Mouse (Mus musculus): ENCODE measurements at regions not wholly inside any gene's neighbourhood (a gene's known extent, or its start where the extent isn't known, plus 50 kb on each side); places are given as distances from the start of the nearest gene placed in this dataset.

GRCm38 (mm10) chr13:42401513-42401912, 100.2 kb downstream of the Edn1 start:
- Histone ChIP-seq H3K9me3 (replicated peaks) (no peaks in the 10 kb centered on the region), H3K36me3 (no peaks in the 10 kb centered on the region), H3K4me1 (replicated peaks) (no peaks in the 10 kb centered on the region), H3K4me2 (no peak overlapping the region), H3K9ac (no peak overlapping the region), H3K27ac (no peak overlapping the region), H3K27me3 (no peaks in the 10 kb centered on the region), H3K4me3 (replicated peaks) (no peak overlapping the region)
- DNase-seq: no peak
- no peak for ATAC-seq (ENCODE audit: low read depth)
- WGBS (ENCODE audit: insufficient replicate concordance): 41% methylated on average over 2 of the region's 2 CpGs

GRCm38 (mm10) chr13:42403231-42404020, 102.2 kb downstream of the Edn1 start:
- DNase-seq: no peak
- H3K9ac ChIP-seq: no peak overlapping the region
- no peaks in the 10 kb centered on the region for H3K27me3 ChIP-seq
- no peaks in the 10 kb centered on the region for H3K4me1 ChIP-seq (replicated peaks)
- no peak overlapping the region for H3K4me2 ChIP-seq
- no peak overlapping the region for H3K4me3 ChIP-seq (replicated peaks)
- no peak for ATAC-seq (ENCODE audit: low read depth)
- no peaks in the 10 kb centered on the region for H3K36me3 ChIP-seq
- 59% methylated on average over 3 of the region's 3 CpGs for WGBS (ENCODE audit: insufficient replicate concordance)
- H3K9me3 ChIP-seq (replicated peaks): no peaks in the 10 kb centered on the region
- no peak overlapping the region for H3K27ac ChIP-seq

- Histone ChIP-seq H3K27me3 (no peaks in the 10 kb centered on the region), H3K9ac (no peak overlapping the region), H3K4me2 (no peak overlapping the region), H3K9me3 (replicated peaks) (no peaks in the 10 kb centered on the region), H3K4me1 (replicated peaks) (no peaks in the 10 kb centered on the region), H3K36me3 (no peaks in the 10 kb centered on the region), H3K27ac (no peak overlapping the region), H3K4me3 (replicated peaks) (no peak overlapping the region)
- WGBS (ENCODE audit: insufficient replicate concordance): 58% methylated on average over 1 of the region's 1 CpGs
- ATAC-seq (ENCODE audit: low read depth) (no peak), DNase-seq (no peak)
These were observed 111.5 kb downstream of the Edn1 start for GRCm38 (mm10) chr13:42412652-42413282.

GRCm38 (mm10) chr13:42446921-42447320, 145.6 kb downstream of the Edn1 start:
- H3K36me3 ChIP-seq: no peaks in the 10 kb centered on the region
- WGBS (ENCODE audit: insufficient replicate concordance): 10% methylated on average over 1 of the region's 1 CpGs
- no peak for DNase-seq

GRCm38 (mm10) chr13:42453665-42454064, 152.4 kb downstream of the Edn1 start:
- WGBS (ENCODE audit: insufficient replicate concordance): 59% methylated on average over 5 of the region's 5 CpGs
- DNase-seq (no peak), ATAC-seq (ENCODE audit: low read depth) (no peak)
- no peak overlapping the region for H3K4me2 ChIP-seq
- no peak overlapping the region for H3K27ac ChIP-seq
- H3K27me3 ChIP-seq: no peaks in the 10 kb centered on the region
- H3K4me3 ChIP-seq (replicated peaks): no peak overlapping the region
- H3K9ac ChIP-seq: no peak overlapping the region
- H3K9me3 ChIP-seq (replicated peaks): no peaks in the 10 kb centered on the region
- H3K36me3 ChIP-seq: no peaks in the 10 kb centered on the region
- no peaks in the 10 kb centered on the region for H3K4me1 ChIP-seq (replicated peaks)

More at GRCm38 (mm10) chr13:42446921-42447320, 145.6 kb downstream of the Edn1 start:
- ATAC-seq (ENCODE audit: low read depth): no peak
- no peaks in the 10 kb centered on the region for H3K4me1 ChIP-seq (replicated peaks)
- no peak overlapping the region for H3K9ac ChIP-seq
- no peak overlapping the region for H3K4me2 ChIP-seq
- no peaks in the 10 kb centered on the region for H3K9me3 ChIP-seq (replicated peaks)
- H3K27me3 ChIP-seq: no peaks in the 10 kb centered on the region
- H3K27ac ChIP-seq: no peak overlapping the region
- no peak overlapping the region for H3K4me3 ChIP-seq (replicated peaks)

GRCm38 (mm10) chr13:42459892-42460291, 158.6 kb downstream of the Edn1 start:
- no peak overlapping the region for H3K9ac ChIP-seq
- no peak overlapping the region for H3K4me3 ChIP-seq (replicated peaks)
- 53% methylated on average over 3 of the region's 3 CpGs for WGBS (ENCODE audit: insufficient replicate concordance)
- no peaks in the 10 kb centered on the region for H3K36me3 ChIP-seq
- ATAC-seq (ENCODE audit: low read depth): no peak
- no peaks in the 10 kb centered on the region for H3K27me3 ChIP-seq
- H3K9me3 ChIP-seq (replicated peaks): no peaks in the 10 kb centered on the region
- no peak overlapping the region for H3K4me2 ChIP-seq
- no peak for DNase-seq
- no peaks in the 10 kb centered on the region for H3K4me1 ChIP-seq (replicated peaks)
- no peak overlapping the region for H3K27ac ChIP-seq

- no peak overlapping the region for H3K4me3 ChIP-seq (replicated peaks)
- H3K4me2 ChIP-seq: no peak overlapping the region
- no peak overlapping the region for H3K9ac ChIP-seq
- no peak for DNase-seq
- no peak for ATAC-seq (ENCODE audit: low read depth)
- H3K27ac ChIP-seq: no peak overlapping the region
- 65% methylated on average over 3 of the region's 3 CpGs for WGBS (ENCODE audit: insufficient replicate concordance)
- no peaks in the 10 kb centered on the region for H3K36me3 ChIP-seq
- no peaks in the 10 kb centered on the region for H3K4me1 ChIP-seq (replicated peaks)
- H3K9me3 ChIP-seq (replicated peaks): no peaks in the 10 kb centered on the region
- no peaks in the 10 kb centered on the region for H3K27me3 ChIP-seq
These were observed 177.5 kb downstream of the Edn1 start for GRCm38 (mm10) chr13:42478825-42479224.

- Histone ChIP-seq H3K4me3 (replicated peaks) (no peak overlapping the region), H3K27ac (no peak overlapping the region), H3K27me3 (no peaks in the 10 kb centered on the region), H3K4me2 (no peak overlapping the region), H3K9ac (no peak overlapping the region), H3K9me3 (replicated peaks) (no peaks in the 10 kb centered on the region), H3K36me3 (no peaks in the 10 kb centered on the region), H3K4me1 (replicated peaks) (no peaks in the 10 kb centered on the region)
- 64% methylated on average over 4 of the region's 4 CpGs for WGBS (ENCODE audit: insufficient replicate concordance)
- ATAC-seq (ENCODE audit: low read depth): no peak
- DNase-seq: no peak
These were observed 189.3 kb upstream of the Phactr1 start for GRCm38 (mm10) chr13:42490956-42491680.

- 69% methylated on average over 5 of the region's 5 CpGs for WGBS (ENCODE audit: insufficient replicate concordance)
- Histone ChIP-seq H3K4me2 (no peak overlapping the region), H3K9ac (no peak overlapping the region), H3K4me3 (replicated peaks) (no peak overlapping the region), H3K4me1 (replicated peaks) (no peaks in the 10 kb centered on the region), H3K27me3 (no peaks in the 10 kb centered on the region), H3K9me3 (replicated peaks) (no peaks in the 10 kb centered on the region), H3K36me3 (no peaks in the 10 kb centered on the region), H3K27ac (no peak overlapping the region)
- no peak for ATAC-seq (ENCODE audit: low read depth)
- DNase-seq: no peak
These were observed 186.1 kb upstream of the Phactr1 start for GRCm38 (mm10) chr13:42494371-42494770.

GRCm38 (mm10) chr13:42498351-42498750, 182.1 kb upstream of the Phactr1 start:
- H3K27ac ChIP-seq: no peak overlapping the region
- no peaks in the 10 kb centered on the region for H3K9me3 ChIP-seq (replicated peaks)
- WGBS (ENCODE audit: insufficient replicate concordance): 68% methylated on average over 4 of the region's 4 CpGs
- no peak overlapping the region for H3K4me2 ChIP-seq
- H3K9ac ChIP-seq: no peak overlapping the region
- no peak for ATAC-seq (ENCODE audit: low read depth)
- H3K4me1 ChIP-seq (replicated peaks): no peaks in the 10 kb centered on the region
- DNase-seq: no peak
- no peaks in the 10 kb centered on the region for H3K36me3 ChIP-seq
- H3K4me3 ChIP-seq (replicated peaks): no peak overlapping the region
- no peaks in the 10 kb centered on the region for H3K27me3 ChIP-seq

- 71% methylated on average over 5 of the region's 5 CpGs for WGBS (ENCODE audit: insufficient replicate concordance)
- H3K4me1 ChIP-seq (replicated peaks): no peaks in the 10 kb centered on the region
- H3K4me3 ChIP-seq (replicated peaks): no peak overlapping the region
- no peak for ATAC-seq (ENCODE audit: low read depth)
- H3K9me3 ChIP-seq (replicated peaks): no peaks in the 10 kb centered on the region
- H3K36me3 ChIP-seq: no peaks in the 10 kb centered on the region
- H3K4me2 ChIP-seq: no peak overlapping the region
- no peak for DNase-seq
- H3K27me3 ChIP-seq: no peaks in the 10 kb centered on the region
- H3K9ac ChIP-seq: no peak overlapping the region
- H3K27ac ChIP-seq: no peak overlapping the region
These were observed 172.9 kb upstream of the Phactr1 start for GRCm38 (mm10) chr13:42507535-42507934.

Data from liver, embryonic 13.5 days (tissue).